Mouse (Mus musculus): Measurements from ENCODE around the gene Anks1. TPM values are rescaled to one million over a fixed set of nuclear protein-coding genes. Genes with fewer than 3 reads are reported as not detected.

Gene Anks1
- polyA plus RNA-seq, 1 experiment from 2014 or later: 54.6 TPM

DNA sequence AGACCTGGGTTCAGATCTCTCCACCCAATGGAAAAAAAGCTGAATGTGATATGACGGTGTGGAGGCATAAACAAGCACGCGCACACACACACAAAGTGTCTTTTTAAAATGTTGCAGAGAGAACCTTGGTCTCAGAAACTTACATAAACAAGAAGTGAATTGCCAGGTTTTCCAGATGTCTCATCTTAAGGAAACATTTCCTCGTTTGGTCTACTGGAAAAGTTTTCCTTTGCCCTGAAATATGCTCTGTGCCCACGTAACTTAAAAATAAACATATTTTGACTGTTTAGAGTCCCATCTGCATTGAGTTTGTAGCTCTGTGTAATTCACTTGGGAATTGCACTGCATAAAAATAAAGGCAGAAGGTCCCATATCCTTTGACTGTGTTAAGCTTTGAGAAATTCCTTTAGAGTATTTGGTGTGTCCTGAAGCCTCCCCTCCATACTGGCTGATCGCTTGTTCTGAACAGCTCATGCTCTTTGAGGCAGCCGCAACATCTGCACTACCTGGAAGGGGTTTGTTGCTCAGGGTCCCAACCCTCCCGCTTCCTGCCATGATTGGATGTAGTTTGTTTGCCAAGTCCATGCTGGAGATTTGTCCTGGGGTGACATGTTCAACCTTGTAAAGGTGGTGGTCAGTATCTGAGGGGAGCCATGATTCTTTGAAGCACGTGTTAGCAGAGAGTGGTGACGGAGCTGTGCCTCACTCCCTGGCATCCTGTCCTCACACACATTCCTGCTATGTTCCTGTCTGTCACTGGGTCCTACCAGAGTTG lies 25.2 kb downstream of the Anks1 start:
- Histone ChIP-seq H3K9ac (no peak overlapping the region), H3K27me3 (no peaks in the 10 kb centered on the region), H3K4me1 (replicated peaks) (peaks cover 4% of the 10 kb centered on the region; the same call in 1 of the 2 replicates), H3K4me3 (no peak overlapping the region), H3K27ac (replicated peaks) (no peak overlapping the region), H3K4me2 (no peak overlapping the region), H3K9me3 (no peaks in the 10 kb centered on the region), H3K36me3 (no peaks in the 10 kb centered on the region)
- 92% methylated on average over 10 of the region's 10 CpGs for WGBS
- ATAC-seq (ENCODE audit: low FRiP score, low read depth): no peak

DNA sequence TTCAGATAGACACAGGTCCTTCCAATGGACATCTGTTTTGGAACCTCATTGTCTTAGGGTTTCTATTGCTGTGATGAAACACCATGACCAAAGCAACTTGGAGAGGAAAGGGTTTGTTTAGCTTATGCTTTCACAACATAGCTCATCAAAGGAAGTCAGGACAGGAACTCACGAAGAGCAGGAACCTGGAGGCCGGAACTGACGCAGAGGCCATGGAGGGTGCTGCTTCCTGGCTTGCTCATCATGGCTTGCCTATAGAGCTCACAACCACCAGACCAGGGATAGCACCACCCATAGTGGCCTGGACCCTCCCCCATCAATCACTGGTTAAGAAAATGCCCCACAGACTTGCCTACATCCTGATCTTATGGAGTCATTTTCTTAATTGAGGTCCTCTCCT lies 26.0 kb downstream of the Anks1 start:
- Histone ChIP-seq H3K27ac (replicated peaks) (no peak overlapping the region), H3K9ac (no peak overlapping the region), H3K9me3 (no peaks in the 10 kb centered on the region), H3K36me3 (no peaks in the 10 kb centered on the region), H3K4me2 (no peak overlapping the region), H3K27me3 (no peaks in the 10 kb centered on the region), H3K4me1 (replicated peaks) (peaks cover 5% of the 10 kb centered on the region; the same call in 1 of the 2 replicates), H3K4me3 (no peak overlapping the region)
- 87% methylated on average over 3 of the region's 3 CpGs for WGBS
- ATAC-seq (ENCODE audit: low FRiP score, low read depth): no peak

DNA sequence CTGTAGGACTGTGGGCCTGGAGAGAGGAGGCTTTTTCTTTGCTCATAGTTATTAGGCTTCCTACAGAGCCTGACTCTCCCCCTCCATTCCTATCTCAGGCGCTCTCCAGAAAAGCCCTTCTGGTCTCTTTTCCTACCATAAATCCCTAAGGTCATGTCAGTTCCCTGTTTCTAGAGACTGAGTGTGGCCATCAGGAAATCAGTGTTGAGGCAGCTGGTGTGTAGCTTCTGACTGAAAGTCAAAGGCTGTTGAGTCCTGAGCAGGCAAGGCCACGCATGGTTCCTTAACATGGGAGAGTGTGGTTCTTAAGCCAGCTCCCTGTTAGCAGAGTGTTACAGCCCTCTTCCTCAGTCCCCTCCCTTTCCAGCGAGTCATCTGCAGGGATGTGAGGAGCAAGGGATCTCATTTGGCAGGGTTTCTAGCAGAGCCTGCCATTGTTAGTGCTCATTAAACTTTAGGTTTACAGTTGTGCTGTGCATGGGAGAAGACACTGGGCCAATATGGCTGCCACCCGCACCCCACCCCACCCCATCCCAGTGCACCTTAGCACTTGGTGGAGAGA lies 28.0 kb downstream of the Anks1 start:
- Histone ChIP-seq H3K9ac (no peak overlapping the region), H3K4me1 (replicated peaks) (peaks cover 16% of the 10 kb centered on the region), H3K27ac (replicated peaks) (no peak overlapping the region), H3K27me3 (no peaks in the 10 kb centered on the region), H3K36me3 (no peaks in the 10 kb centered on the region), H3K4me3 (no peak overlapping the region), H3K9me3 (no peaks in the 10 kb centered on the region), H3K4me2 (no peak overlapping the region)
- ATAC-seq (ENCODE audit: low FRiP score, low read depth): no peak
- WGBS: 86% methylated on average over 4 of the region's 4 CpGs

DNA sequence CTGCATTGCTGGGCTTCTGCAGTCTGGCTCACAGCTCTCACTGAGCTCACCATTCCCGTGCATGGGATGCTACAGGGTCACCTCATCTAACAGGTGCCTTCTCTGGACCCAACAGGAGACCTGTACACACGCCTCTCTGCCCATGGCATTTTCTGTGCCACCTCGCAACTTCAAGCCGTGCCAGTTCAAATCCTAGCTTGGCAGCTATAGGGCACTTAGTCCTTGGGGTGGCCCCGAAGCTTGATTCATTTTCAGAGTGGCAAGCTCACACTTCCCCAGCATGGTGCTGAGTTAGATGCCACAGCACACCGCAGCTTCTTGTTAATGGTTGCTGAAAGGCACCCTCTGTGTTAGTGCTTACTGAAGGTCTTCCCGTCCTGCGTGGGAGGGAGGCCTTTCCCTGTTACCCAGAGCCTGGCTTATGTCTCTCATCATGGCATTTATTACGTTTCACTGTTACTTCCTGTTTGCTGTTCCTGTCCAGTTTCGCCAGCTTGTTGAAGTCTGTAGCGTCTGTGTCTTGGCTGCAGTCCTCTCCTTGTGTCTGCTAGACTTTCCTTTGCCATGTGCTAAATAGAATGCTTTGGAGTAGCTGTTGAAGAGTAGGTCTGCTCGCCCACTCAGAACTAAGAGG lies 29.1 kb downstream of the Anks1 start:
- no peak overlapping the region for H3K9ac ChIP-seq
- no peak overlapping the region for H3K27ac ChIP-seq (replicated peaks)
- H3K9me3 ChIP-seq: no peaks in the 10 kb centered on the region
- H3K4me3 ChIP-seq: no peak overlapping the region
- H3K36me3 ChIP-seq: no peaks in the 10 kb centered on the region
- no peak for ATAC-seq (ENCODE audit: low FRiP score, low read depth)
- H3K4me1 ChIP-seq (replicated peaks): peaks cover 16% of the 10 kb centered on the region
- no peaks in the 10 kb centered on the region for H3K27me3 ChIP-seq
- no peak overlapping the region for H3K4me2 ChIP-seq
- WGBS: 85% methylated on average over 12 of the region's 12 CpGs

DNA sequence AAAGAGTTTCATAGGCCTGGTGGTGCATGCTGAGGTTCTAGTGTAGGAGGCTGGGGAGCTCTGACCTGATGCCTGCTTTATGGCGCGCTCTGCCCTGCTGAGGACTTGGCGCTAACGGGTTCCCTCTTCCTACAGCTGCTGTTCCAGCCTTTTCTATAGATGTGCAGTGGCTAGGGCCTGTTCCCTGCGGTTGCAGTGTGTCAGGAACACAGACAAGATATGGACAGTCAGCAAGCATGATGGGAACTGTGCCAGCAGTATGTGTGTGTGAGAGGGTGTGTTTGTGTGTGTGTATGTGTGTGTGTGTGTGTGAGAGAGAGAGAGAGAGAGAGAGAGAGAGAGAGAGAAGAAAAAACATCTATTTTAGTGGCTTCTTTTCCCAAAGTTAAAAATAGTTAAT lies 29.9 kb downstream of the Anks1 start:
- peaks cover 16% of the 10 kb centered on the region for H3K4me1 ChIP-seq (replicated peaks)
- no peak overlapping the region for H3K4me2 ChIP-seq
- no peak overlapping the region for H3K4me3 ChIP-seq
- no peaks in the 10 kb centered on the region for H3K36me3 ChIP-seq
- no peak overlapping the region for H3K27ac ChIP-seq (replicated peaks)
- no peaks in the 10 kb centered on the region for H3K9me3 ChIP-seq
- H3K9ac ChIP-seq: no peak overlapping the region
- WGBS: 75% methylated on average over 5 of the region's 5 CpGs
- H3K27me3 ChIP-seq: no peaks in the 10 kb centered on the region
- no peak for ATAC-seq (ENCODE audit: low FRiP score, low read depth)

DNA sequence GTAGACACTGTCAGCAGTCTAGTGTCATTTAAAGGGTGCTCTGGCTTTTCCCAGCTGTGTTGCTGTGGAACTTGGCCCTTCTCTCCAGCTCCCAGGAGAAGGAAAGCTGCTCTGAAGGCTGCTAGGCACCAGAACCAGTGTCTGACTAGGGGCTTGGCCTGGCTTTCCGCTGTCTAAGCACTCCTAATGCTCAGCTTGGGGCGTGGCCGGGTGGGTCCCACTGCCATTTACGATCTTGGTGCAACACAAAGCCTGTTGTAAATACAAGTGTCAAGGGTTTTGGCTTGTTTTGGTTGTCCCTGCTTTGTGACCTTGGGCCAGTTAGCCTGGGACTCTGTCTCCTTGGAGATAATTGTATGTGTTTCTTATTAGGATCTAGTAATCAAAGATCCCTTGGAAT lies 31.2 kb downstream of the Anks1 start:
- no peak overlapping the region for H3K9ac ChIP-seq
- ATAC-seq (ENCODE audit: low FRiP score, low read depth): no peak
- H3K27ac ChIP-seq (replicated peaks): no peak overlapping the region

DNA sequence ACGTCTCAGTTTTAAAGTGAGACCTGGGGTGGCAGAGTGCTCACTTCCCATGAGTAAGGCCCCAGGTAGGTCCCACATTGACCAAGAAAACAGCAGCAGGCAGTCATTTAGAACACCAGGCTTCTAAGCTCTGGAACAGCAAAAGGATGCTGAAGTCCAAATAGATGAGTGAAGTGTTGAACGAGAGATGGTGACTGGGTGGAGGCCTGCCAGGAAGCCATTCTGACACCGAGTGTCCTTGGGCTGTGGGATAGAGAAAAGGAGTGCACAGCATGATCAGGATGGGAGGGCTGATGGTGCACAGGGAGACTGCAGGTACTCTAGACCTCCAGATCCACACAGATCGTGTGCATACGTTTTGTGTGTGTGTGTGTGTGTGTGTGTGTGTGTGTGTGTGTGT lies 32.1 kb downstream of the Anks1 start:
- Histone ChIP-seq H3K4me1 (replicated peaks) (peaks cover 24% of the 10 kb centered on the region), H3K9me3 (no peaks in the 10 kb centered on the region), H3K9ac (no peak overlapping the region), H3K27ac (replicated peaks) (no peak overlapping the region), H3K27me3 (no peaks in the 10 kb centered on the region), H3K36me3 (no peaks in the 10 kb centered on the region), H3K4me3 (no peak overlapping the region), H3K4me2 (no peak overlapping the region)
- no peak for ATAC-seq (ENCODE audit: low FRiP score, low read depth)
- 85% methylated on average over 5 of the region's 5 CpGs for WGBS

More for the DNA sequence above, 31.2 kb downstream of the Anks1 start:
- Histone ChIP-seq H3K4me1 (replicated peaks) (peaks cover 16% of the 10 kb centered on the region), H3K36me3 (no peaks in the 10 kb centered on the region), H3K4me3 (no peak overlapping the region), H3K27me3 (no peaks in the 10 kb centered on the region), H3K4me2 (no peak overlapping the region), H3K9me3 (no peaks in the 10 kb centered on the region)
- WGBS: 74% methylated on average over 4 of the region's 4 CpGs

DNA sequence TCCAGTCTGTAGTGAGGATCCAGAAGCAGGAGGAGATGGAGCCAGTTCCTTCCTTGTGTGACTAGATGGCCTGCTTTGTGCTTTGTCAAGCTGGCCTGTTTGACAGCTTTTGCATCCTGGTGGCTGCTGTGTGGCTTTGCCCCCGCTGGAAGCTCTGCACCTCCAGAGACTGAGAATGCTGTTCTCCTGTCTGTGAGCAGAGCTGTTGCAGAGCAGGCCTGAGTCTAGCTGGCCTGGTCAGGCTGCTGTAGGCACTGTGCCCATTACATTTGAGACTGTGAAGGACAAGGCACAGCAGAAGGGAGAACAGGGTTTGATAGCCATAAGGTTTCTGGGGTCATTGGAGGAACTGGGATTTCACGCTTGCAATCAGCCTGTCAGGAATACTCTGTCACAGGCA lies 32.6 kb downstream of the Anks1 start:
- WGBS: 75% methylated on average over 2 of the region's 2 CpGs
- Histone ChIP-seq H3K4me1 (replicated peaks) (peaks cover 29% of the 10 kb centered on the region), H3K9ac (no peak overlapping the region), H3K36me3 (no peaks in the 10 kb centered on the region), H3K27ac (replicated peaks) (no peak overlapping the region), H3K4me2 (no peak overlapping the region), H3K27me3 (no peaks in the 10 kb centered on the region), H3K9me3 (no peaks in the 10 kb centered on the region), H3K4me3 (no peak overlapping the region)
- no peak for ATAC-seq (ENCODE audit: low FRiP score, low read depth)

DNA sequence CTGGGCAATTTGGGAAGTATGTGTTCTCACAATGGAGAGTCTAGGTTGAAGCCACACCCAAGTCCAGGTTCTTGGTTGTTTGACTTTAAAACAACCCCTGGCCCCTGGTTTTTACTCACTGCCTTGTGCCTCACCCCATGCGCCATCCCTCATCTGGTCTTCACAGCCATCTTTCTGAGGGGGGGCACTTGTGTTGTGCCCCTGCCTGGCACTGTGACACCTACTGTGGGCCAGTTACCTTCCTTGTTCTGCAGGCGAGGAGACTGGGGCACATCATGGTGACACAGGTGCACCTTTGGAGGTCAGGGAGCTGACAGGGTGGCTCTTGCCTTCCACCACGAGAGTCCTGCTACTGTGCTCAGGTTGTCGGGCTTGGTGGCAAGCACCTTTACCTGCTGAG lies 33.0 kb downstream of the Anks1 start:
- no peak for ATAC-seq (ENCODE audit: low FRiP score, low read depth)
- H3K9ac ChIP-seq: no peak overlapping the region
- no peaks in the 10 kb centered on the region for H3K36me3 ChIP-seq
- WGBS: 94% methylated on average over 4 of the region's 4 CpGs
- no peaks in the 10 kb centered on the region for H3K9me3 ChIP-seq
- no peaks in the 10 kb centered on the region for H3K27me3 ChIP-seq
- H3K27ac ChIP-seq (replicated peaks): no peak overlapping the region
- no peak overlapping the region for H3K4me3 ChIP-seq
- peaks cover 33% of the 10 kb centered on the region for H3K4me1 ChIP-seq (replicated peaks)
- no peak overlapping the region for H3K4me2 ChIP-seq

DNA sequence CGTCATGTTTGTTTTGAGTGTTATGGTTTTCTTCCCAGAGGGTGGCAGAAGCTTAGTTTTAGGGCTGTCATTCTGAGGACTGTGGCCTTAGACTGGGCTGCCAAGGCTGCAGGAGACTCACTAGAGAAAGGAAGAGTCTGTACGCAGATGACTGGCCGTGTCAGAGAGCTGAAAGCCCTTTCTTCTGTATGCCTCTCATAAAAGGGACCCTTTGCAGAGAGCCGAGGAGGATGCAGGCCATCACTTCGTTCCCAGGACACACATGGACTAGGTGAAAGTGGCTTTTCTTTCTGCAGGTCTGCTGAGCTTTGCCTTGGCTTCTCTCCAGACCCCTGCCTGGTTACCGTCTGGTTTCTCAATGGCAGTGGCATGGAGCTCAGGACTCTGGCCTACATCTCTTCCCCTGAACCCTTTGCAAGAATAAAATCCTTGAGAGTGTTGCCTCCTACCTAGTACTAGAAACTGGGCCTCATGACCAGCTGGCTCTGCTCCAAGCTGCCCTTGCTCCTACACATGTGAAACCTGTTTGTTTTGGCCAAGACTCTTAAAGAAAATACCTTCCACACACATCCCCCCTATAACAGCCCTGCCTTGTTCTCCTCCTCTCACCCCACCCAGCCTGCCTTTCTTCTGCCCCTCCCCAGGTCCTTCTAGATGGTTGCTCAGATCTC lies 36.6 kb downstream of the Anks1 start:
- Histone ChIP-seq H3K9ac (no peak overlapping the region), H3K27ac (replicated peaks) (peak overlapping the region; percentile 61), H3K4me1 (replicated peaks) (peaks cover 27% of the 10 kb centered on the region), H3K36me3 (no peaks in the 10 kb centered on the region), H3K9me3 (no peaks in the 10 kb centered on the region), H3K4me3 (no peak overlapping the region), H3K4me2 (no peak overlapping the region), H3K27me3 (no peaks in the 10 kb centered on the region)
- 45% methylated on average over 6 of the region's 6 CpGs for WGBS
- ATAC-seq (ENCODE audit: low FRiP score, low read depth): peak; percentile 74

DNA sequence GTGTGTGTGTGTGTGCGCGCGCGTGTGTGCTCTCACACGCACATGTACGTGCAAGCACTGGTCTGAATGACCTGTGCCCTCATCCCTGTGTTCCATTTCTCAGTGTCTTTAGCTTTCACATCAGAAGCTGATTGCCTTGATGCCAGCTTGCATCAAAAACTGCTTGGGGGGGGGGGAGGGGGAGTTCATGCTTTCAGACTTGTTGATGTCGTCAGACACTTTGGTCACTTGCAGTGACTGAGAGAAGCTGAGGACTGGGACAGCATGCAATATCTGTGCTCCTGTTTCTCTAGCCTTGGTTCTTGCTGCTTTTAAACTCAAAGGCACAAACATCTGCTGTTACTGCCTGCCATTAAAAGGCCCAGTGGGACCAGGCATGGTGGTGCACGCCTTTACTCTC lies 37.3 kb downstream of the Anks1 start:
- Histone ChIP-seq H3K4me3 (no peak overlapping the region), H3K27ac (replicated peaks) (peak overlapping the region; percentile 61), H3K9me3 (no peaks in the 10 kb centered on the region), H3K9ac (no peak overlapping the region), H3K27me3 (no peaks in the 10 kb centered on the region), H3K36me3 (no peaks in the 10 kb centered on the region), H3K4me2 (no peak overlapping the region), H3K4me1 (replicated peaks) (peaks cover 22% of the 10 kb centered on the region)
- no peak for ATAC-seq (ENCODE audit: low FRiP score, low read depth)
- 75% methylated on average over 8 of the region's 8 CpGs for WGBS

DNA sequence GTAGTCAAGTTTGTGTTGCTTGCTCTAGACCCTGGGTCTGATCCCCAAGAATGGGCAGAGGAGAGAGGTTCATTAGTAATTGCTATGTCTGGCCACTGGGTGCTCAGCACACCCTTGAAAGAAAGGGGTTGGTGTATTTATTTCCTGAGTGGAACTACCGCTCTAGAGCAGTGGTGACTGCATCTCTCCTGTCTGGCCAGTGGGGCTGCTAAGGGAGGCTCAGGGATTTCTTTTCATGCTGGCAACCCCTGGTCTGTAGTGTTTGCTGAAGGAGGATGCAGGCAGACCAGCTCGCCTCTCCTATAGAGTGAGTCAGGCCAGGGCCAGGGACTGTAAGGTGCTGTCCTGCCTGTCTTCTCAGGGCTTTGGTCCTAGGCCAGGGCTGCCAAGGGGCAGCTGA lies 38.0 kb downstream of the Anks1 start:
- 76% methylated on average over 2 of the region's 2 CpGs for WGBS
- 0 out of 2 replicates have a peak, but pooled peaks have one; percentile 7 for ATAC-seq (ENCODE audit: low FRiP score, low read depth)
- H3K27ac ChIP-seq (replicated peaks): 0 out of 2 replicates have a peak overlapping the region, but pooled peaks have one; percentile 61

More for the DNA sequence above, 38.0 kb downstream of the Anks1 start:
- Histone ChIP-seq H3K9ac (no peak overlapping the region), H3K4me3 (no peak overlapping the region), H3K27me3 (no peaks in the 10 kb centered on the region), H3K4me2 (no peak overlapping the region), H3K9me3 (no peaks in the 10 kb centered on the region), H3K36me3 (no peaks in the 10 kb centered on the region), H3K4me1 (replicated peaks) (peaks cover 22% of the 10 kb centered on the region)

Data from hindbrain, embryonic 15.5 days (tissue).